Mouse (Mus musculus) urinary bladder, postnatal 4 days (tissue): ENCODE measurements around the gene Atxn7l1.

Source experiments
- DNase-seq, 2 experiments: peaks; one replicate each; pipeline ENCODE4 v3.0.0; 2021 to 2022; ENCODE audit warnings: low spot score in 2 of 2

Gene Atxn7l1

DNA sequence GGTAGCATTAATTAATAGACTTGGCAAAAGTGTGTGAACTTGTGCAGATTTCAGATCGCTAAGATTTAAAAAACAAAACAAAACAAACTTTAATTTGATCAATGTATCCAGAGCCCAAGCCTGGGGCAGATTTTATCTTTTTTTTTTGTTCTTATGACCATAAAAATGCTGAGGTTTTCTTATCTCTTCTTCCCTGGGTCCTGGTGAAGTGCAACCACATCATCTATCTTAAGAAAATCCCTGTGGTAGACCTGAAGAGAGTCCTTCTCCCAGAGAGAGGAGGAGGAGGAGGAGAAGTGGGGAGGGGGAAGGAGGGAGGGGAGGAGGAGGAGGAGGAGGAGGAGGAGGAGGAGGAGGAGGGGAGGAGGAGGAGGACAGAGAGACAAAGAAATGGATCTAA, 78.5 kb downstream of the Atxn7l1 start:
- DNase-seq = no peak

GRCm38 (mm10) chr12:33226596-33226995, 79.1 kb downstream of the Atxn7l1 start:
- DNase-seq = no peak

- DNase-seq = no peak
Observed at GRCm38 (mm10) chr12:33235314-33235713, 87.8 kb downstream of the Atxn7l1 start.

DNA sequence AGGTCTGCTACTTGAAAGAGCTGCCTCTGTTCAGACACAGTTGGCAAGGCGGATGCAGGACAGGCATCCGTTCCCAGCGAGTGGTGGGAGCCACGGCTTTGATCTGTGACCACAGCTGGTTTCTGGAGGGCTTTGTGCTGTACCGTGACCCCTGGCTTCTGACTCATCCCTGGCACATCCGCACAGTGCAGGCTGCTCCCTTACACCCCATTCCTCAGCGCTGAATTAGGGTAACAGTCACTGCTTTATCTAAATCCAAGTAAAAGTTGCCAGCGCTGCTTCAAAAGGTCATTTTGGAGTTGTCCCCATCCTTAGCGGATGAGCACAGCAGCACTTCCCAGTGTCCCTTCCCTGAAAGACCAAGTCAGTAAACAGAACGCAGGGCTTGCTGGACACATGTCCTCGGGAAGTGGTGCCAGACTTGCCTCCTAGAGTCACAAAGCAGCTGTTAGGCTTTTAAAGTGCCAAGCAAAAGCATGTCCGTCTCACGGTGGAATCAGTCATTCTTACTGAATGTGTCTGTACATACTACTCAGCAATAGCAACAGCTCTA, 88.4 kb downstream of the Atxn7l1 start:
- peak in 1 of 2 experiments; percentile 25 for DNase-seq

- no peak for DNase-seq
Observed at GRCm38 (mm10) chr12:33236344-33237049, 89.0 kb downstream of the Atxn7l1 start.

GRCm38 (mm10) chr12:33237108-33237507, 89.6 kb downstream of the Atxn7l1 start:
- DNase-seq = no peak

- no peak for DNase-seq
Observed at GRCm38 (mm10) chr12:33242679-33243078, 95.2 kb downstream of the Atxn7l1 start.

DNA sequence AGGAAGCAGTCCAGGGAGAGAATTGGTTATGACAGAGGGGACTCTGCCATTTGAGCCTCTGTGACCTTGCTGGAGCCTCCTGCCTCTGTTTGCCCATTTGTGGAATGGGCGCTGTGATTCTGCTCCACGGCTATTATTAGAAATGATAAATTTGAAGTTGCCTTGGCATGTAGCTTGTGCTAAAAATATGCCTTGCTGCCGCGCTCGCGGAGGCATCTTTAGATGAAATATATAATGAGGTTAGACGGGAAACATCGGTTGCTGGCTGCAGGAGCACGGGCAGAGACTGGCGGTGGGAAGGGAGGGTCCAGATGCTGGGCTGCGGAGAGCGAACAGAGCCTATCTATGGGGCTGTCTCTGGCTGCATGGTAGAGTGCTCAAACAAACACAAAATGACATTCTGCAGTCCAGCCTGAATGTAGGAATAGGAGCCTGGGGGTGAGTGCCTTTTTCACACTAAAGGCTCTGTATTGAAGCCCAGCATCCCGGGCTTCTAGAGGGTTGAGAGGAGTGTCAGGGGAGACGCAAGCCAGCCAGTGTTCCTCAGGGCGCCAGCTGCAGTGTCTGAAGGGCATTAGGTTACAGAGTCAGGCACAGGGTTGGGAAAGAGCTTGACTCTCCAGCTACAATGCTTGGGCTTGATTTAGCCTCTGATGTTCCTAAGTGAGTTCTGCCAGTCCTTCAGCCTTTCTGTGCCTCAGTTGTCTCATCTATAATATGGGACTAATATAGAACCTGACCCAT, 96.8 kb downstream of the Atxn7l1 start:
- DNase-seq = no peak

GRCm38 (mm10) chr12:33245455-33245854, 98.0 kb downstream of the Atxn7l1 start:
- no peak for DNase-seq

DNA sequence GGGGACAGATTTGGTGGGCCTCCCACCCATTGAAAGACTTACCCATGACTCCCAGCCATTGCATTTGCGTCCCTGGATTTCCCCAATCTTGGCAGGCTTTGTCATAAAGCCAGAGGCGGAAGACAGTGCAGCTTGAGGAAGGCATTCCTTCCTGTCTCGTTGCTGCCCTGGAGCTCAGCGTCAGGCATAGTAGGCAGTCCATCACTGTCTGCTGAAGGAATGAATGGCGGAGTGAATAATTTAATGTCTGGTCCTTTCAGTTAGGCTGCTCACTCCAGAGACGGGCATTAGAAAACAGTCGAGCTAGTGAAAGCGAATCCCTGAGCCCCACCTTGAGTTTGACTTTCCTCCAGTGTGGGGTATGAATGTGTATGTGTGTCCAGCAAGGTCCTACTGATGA, 99.4 kb downstream of the Atxn7l1 start:
- no peak for DNase-seq

GRCm38 (mm10) chr12:33250197-33250596, 102.7 kb downstream of the Atxn7l1 start:
- DNase-seq = no peak

GRCm38 (mm10) chr12:33251399-33251798, 103.9 kb downstream of the Atxn7l1 start:
- DNase-seq = no peak

GRCm38 (mm10) chr12:33252621-33253020, 105.1 kb downstream of the Atxn7l1 start:
- no peak for DNase-seq

DNA sequence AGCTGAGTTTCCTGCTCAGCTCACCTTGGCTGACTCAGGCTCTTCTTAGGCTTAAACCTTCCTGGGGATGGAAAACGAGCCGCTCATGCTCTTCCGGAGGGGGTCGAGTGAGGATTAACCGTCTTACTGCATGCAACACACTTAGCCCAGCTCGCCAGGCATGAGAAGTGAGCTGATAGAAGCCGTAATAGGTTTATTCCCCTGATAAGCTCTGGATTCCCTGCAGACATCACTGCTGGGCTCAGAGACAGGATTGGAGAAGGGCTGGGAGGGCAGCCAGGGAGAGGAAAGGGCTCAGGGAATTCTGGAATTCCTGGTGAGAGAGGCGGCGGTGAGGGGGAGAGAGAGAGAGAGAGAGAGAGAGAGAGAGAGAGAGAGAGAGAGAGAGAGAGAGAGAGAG, 105.7 kb downstream of the Atxn7l1 start:
- DNase-seq = no peak

GRCm38 (mm10) chr12:33255256-33255655, 107.8 kb downstream of the Atxn7l1 start:
- no peak for DNase-seq

GRCm38 (mm10) chr12:33256426-33256825, 108.9 kb downstream of the Atxn7l1 start:
- no peak for DNase-seq

DNA sequence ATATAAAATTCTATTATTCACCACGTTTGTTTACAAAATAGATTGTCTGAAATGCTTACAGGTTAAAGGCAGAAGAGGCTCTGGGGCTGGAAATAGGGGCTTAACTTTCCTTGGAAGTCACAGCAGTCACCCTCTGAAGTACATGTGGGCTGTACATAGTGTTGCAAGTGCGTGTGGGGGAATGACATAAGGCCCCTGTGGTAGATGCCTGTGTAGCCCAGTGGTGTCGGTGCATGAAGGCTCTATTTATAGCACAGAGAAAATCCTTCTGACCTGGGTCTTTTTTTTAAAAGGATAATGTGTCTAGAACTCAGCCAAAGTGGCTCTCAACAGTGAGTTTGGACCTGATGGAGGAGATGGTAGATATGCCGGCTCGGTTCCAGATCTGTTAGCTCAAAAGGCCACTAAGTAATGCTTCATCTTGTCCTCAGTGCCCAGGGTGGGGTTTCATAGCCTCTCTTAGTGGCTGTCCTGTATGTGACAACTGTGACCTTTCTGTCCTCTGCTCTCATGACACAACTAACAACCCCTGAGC, 111.6 kb downstream of the Atxn7l1 start:
- no peak for DNase-seq

- no peak for DNase-seq
Observed at GRCm38 (mm10) chr12:33260575-33260974, 113.1 kb downstream of the Atxn7l1 start.

GRCm38 (mm10) chr12:33265877-33266276, 118.4 kb downstream of the Atxn7l1 start:
- no peak for DNase-seq

DNA sequence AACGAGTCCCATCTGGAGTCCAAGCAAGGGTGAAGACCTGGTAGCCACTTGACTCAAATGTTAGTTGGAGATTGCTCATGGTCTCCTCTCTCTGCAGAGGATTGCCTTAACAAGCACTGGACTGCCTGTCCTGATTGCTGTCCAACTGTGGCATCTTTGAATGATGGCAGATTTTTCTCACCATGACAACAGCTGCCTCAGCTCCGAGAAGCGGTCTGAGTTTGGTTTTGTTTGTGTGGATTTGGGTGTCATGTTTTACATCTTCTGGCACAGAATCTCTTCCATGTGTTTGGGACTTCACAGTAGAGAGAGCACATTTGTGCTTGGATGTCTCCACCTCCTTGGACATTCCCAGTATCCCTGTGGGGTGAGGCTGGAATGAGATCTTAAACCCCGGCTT, 120.5 kb downstream of the Atxn7l1 start:
- DNase-seq = no peak

- DNase-seq = no peak
Observed at GRCm38 (mm10) chr12:33269743-33270142, 122.2 kb downstream of the Atxn7l1 start.

DNA sequence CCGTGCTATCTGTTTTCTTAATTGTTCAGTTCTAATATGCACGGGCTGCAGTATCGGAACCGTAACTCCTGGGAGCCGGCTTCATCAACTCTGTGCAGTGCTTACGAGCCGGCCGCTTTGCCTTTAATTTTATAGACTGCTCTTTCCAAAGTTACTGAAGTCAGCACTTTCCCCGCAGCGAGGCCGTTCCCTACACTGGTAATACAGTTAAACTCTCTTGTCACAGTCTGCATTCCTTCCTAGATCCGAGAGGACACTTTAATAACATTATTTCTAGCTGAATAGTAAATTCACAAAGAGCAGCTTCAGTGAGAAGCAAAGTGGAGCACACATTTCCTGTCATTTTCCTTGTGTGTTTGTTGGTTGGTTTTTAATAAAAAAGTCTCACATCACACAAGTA, 124.4 kb downstream of the Atxn7l1 start:
- DNase-seq = no peak

- DNase-seq = no peak
Observed at GRCm38 (mm10) chr12:33272441-33272840, 124.9 kb downstream of the Atxn7l1 start.
